12 mouse cellular contexts compared by ENCODE assay signal in genomic region chr17:24210591-24210990, GRCm38 (mm10). TPM values are rescaled to one million over a fixed set of nuclear protein-coding genes. Genes with fewer than 3 reads are reported as not detected.
DNase-seq lines count a peak whose midpoint lies in the region; ATAC-seq and TF ChIP-seq lines count a peak whose summit lies in the region.
"Had no signal": no experiment of that assay in that cellular context is flagged by ENCODE, and none has a peak within 500 bp of the region (broad histone marks: within the 10 kb centered on the region; RNA-seq: fewer than 3 reads in every experiment).

No protein-coding gene starts in this region.

- TF ChIP-seq CTCF in hindbrain, postnatal 0 days (IDR thresholded peaks at IDR 0.05; ENCODE audit: low read depth) = no peak

- no peak overlapping the region for H3K27ac ChIP-seq in kidney, embryonic 15.5 days
- H3K27ac ChIP-seq in embryonic facial prominence, embryonic 12.5 days = peak overlapping the region; percentile 96
- peak overlapping the region; percentile 93; the same call in 1 of the 2 replicates for H3K27ac ChIP-seq in hindbrain, postnatal 0 days
- no peak overlapping the region for H3K27ac ChIP-seq in midbrain, embryonic 15.5 days
- H3K27ac ChIP-seq: macrophage had no signal

- H3K36me3 ChIP-seq in kidney, embryonic 15.5 days = peaks cover 8% of the 10 kb centered on the region
- H3K36me3 ChIP-seq in embryonic facial prominence, embryonic 12.5 days = peaks cover 7% of the 10 kb centered on the region
- peaks cover 5% of the 10 kb centered on the region; the same call in 1 of the 2 replicates for H3K36me3 ChIP-seq in hindbrain, postnatal 0 days (ENCODE audit: insufficient read depth, low read length)
- H3K36me3 ChIP-seq in midbrain, embryonic 15.5 days (replicated peaks) = peaks cover 3% of the 10 kb centered on the region; the same call in 1 of the 2 replicates

- peaks cover 64% of the 10 kb centered on the region for H3K4me1 ChIP-seq in kidney, embryonic 15.5 days
- H3K4me1 ChIP-seq in embryonic facial prominence, embryonic 12.5 days = peaks cover 67% of the 10 kb centered on the region
- H3K4me1 ChIP-seq in hindbrain, postnatal 0 days (ENCODE audit: insufficient read depth, low read length) = peaks cover 59% of the 10 kb centered on the region
- H3K4me1 ChIP-seq in midbrain, embryonic 15.5 days = peaks cover 58% of the 10 kb centered on the region

- no peak for DNase-seq in kidney, postnatal 14 days
- no peak for DNase-seq in hindbrain, postnatal 0 days (ENCODE audit: low spot score)
- no peak for DNase-seq in thymus, postnatal 10 days (ENCODE audit: low spot score in 2 of 2)
- no peak for DNase-seq in kidney, postnatal 36 days
- DNase-seq: adrenal gland, postnatal 36 days; gastrocnemius, postnatal 14 days; layer of hippocampus, postnatal 36 days had no signal

- 92% methylated on average over 3 of the region's 3 CpGs for WGBS in kidney, embryonic 15.5 days
- WGBS in embryonic facial prominence, embryonic 12.5 days = 85% methylated on average over 3 of the region's 3 CpGs
- WGBS in hindbrain, postnatal 0 days = 75% methylated on average over 3 of the region's 3 CpGs
- 75% methylated on average over 3 of the region's 3 CpGs for WGBS in midbrain, embryonic 15.5 days

- no peak for ATAC-seq in kidney, embryonic 15.5 days (replicated peaks; ENCODE audit: low FRiP score)
- no peak for ATAC-seq in embryonic facial prominence, embryonic 12.5 days (ENCODE audit: insufficient number of reproducible peaks, insufficient read depth, low FRiP score, low TSS enrichment)
- ATAC-seq in hindbrain, postnatal 0 days = no peak
- ATAC-seq in midbrain, embryonic 15.5 days (replicated peaks) = no peak
- ATAC-seq in inflammation-experienced regulatory T-cells, adult 6 months = no peak

- H3K9ac ChIP-seq in kidney, embryonic 15.5 days = no peak overlapping the region
- H3K9ac ChIP-seq in embryonic facial prominence, embryonic 12.5 days = no peak overlapping the region
- H3K9ac ChIP-seq in hindbrain, postnatal 0 days (replicated peaks; ENCODE audit: low read length) = no peak overlapping the region
- no peak overlapping the region for H3K9ac ChIP-seq in midbrain, embryonic 15.5 days

- peaks cover 43% of the 10 kb centered on the region for H3K27me3 ChIP-seq in kidney, embryonic 15.5 days
- H3K27me3 ChIP-seq in embryonic facial prominence, embryonic 12.5 days = no peaks in the 10 kb centered on the region
- H3K27me3 ChIP-seq in hindbrain, postnatal 0 days (ENCODE audit: insufficient read depth, low read length) = no peaks in the 10 kb centered on the region
- 0 out of 2 replicates have a peak, but pooled peaks cover 7% of the 10 kb centered on the region for H3K27me3 ChIP-seq in midbrain, embryonic 15.5 days (replicated peaks)

- H3K4me2 ChIP-seq in kidney, embryonic 15.5 days = 0 out of 2 replicates have a peak overlapping the region, but pooled peaks have one; percentile 98
- H3K4me2 ChIP-seq in embryonic facial prominence, embryonic 12.5 days (replicated peaks) = peak overlapping the region; percentile 96
- H3K4me2 ChIP-seq in hindbrain, postnatal 0 days (ENCODE audit: low read depth, low read length) = peak overlapping the region; percentile 94; the same call in 1 of the 2 replicates
- H3K4me2 ChIP-seq in midbrain, embryonic 15.5 days = peak overlapping the region; percentile 99; the same call in 1 of the 2 replicates

- no peaks in the 10 kb centered on the region for H3K9me3 ChIP-seq in kidney, embryonic 15.5 days (replicated peaks)
- no peaks in the 10 kb centered on the region for H3K9me3 ChIP-seq in embryonic facial prominence, embryonic 12.5 days
- H3K9me3 ChIP-seq in hindbrain, postnatal 0 days (ENCODE audit: low read length) = no peaks in the 10 kb centered on the region
- no peaks in the 10 kb centered on the region for H3K9me3 ChIP-seq in midbrain, embryonic 15.5 days

- no peak overlapping the region for H3K4me3 ChIP-seq in kidney, embryonic 15.5 days (replicated peaks)
- 0 out of 2 replicates have a peak overlapping the region, but pooled peaks have one; percentile 50 for H3K4me3 ChIP-seq in embryonic facial prominence, embryonic 12.5 days
- H3K4me3 ChIP-seq in hindbrain, postnatal 0 days (ENCODE audit: low read length) = no peak overlapping the region
- no peak overlapping the region for H3K4me3 ChIP-seq in midbrain, embryonic 15.5 days

RNA-seq across cellular contexts. Expression of gene Ntn3, which starts 1.3 kb away (rescaled TPM):
- polyA plus RNA-seq in kidney, embryonic 15.5 days (2015; fragmentation: Nextera tagmentation; extraction: Ambion mirVana) = 5.1 and 5.6 TPM in 2 replicates
- 20.2 and 20.3 TPM in 2 replicates for polyA plus RNA-seq in embryonic facial prominence, embryonic 12.5 days (2016; fragmentation: Nextera tagmentation; extraction: Ambion mirVana)
- total RNA-seq in hindbrain, postnatal 0 days (2014; rRNA removed) = 26.9 and 32.5 TPM in 2 replicates
- 4.1 and 4.3 TPM in 2 replicates for polyA plus RNA-seq in hindbrain, postnatal 0 days (2015; fragmentation: Nextera tagmentation; extraction: Ambion mirVana)
- polyA plus RNA-seq in midbrain, embryonic 15.5 days (2015; fragmentation: Nextera tagmentation; extraction: Ambion mirVana) = 5.1 and 5.4 TPM in 2 replicates
- not detected for polyA plus RNA-seq in inflammation-experienced regulatory T-cells, adult 6 months (2017; shearing (Covaris generic))
- polyA plus RNA-seq: macrophage had no signal

RNA-seq across cellular contexts. Expression of gene Tbc1d24, which starts 5.2 kb away (rescaled TPM):
- polyA plus RNA-seq in kidney, embryonic 15.5 days (2015; fragmentation: Nextera tagmentation; extraction: Ambion mirVana) = 5.9 and 6.7 TPM in 2 replicates
- polyA plus RNA-seq in embryonic facial prominence, embryonic 12.5 days (2016; fragmentation: Nextera tagmentation; extraction: Ambion mirVana) = 8.7 and 8.9 TPM in 2 replicates
- 145 and 151 TPM in 2 replicates for total RNA-seq in hindbrain, postnatal 0 days (2014; rRNA removed)
- polyA plus RNA-seq in hindbrain, postnatal 0 days (2015; fragmentation: Nextera tagmentation; extraction: Ambion mirVana) = 21.1 and 22.8 TPM in 2 replicates
- polyA plus RNA-seq in midbrain, embryonic 15.5 days (2015; fragmentation: Nextera tagmentation; extraction: Ambion mirVana) = 28.7 and 30.7 TPM in 2 replicates
- polyA plus RNA-seq in inflammation-experienced regulatory T-cells, adult 6 months (2017; shearing (Covaris generic)) = 1 to 10 TPM in 2 of 3 experiments, under 1 TPM in 1; 0.66 to 1.4 (median 1.0) TPM

RNA-seq across cellular contexts. Expression of gene Tedc2, which starts 10.1 kb away (rescaled TPM):
- polyA plus RNA-seq in kidney, embryonic 15.5 days (2015; fragmentation: Nextera tagmentation; extraction: Ambion mirVana) = 13.6 and 14.3 TPM in 2 replicates
- polyA plus RNA-seq in embryonic facial prominence, embryonic 12.5 days (2016; fragmentation: Nextera tagmentation; extraction: Ambion mirVana) = 16.2 and 16.5 TPM in 2 replicates
- total RNA-seq in hindbrain, postnatal 0 days (2014; rRNA removed) = 18.5 and 19.3 TPM in 2 replicates
- 9.8 and 10.2 TPM in 2 replicates for polyA plus RNA-seq in hindbrain, postnatal 0 days (2015; fragmentation: Nextera tagmentation; extraction: Ambion mirVana)
- 12.1 and 12.5 TPM in 2 replicates for polyA plus RNA-seq in midbrain, embryonic 15.5 days (2015; fragmentation: Nextera tagmentation; extraction: Ambion mirVana)
- 1 to 10 TPM; 7.2 to 9.5 (median 9.1) TPM for polyA plus RNA-seq in inflammation-experienced regulatory T-cells, adult 6 months (2017; shearing (Covaris generic))

RNA-seq across cellular contexts. Expression of gene Ccnf, which starts 40.7 kb away (rescaled TPM):
- 67.5 and 71.1 TPM in 2 replicates for polyA plus RNA-seq in kidney, embryonic 15.5 days (2015; fragmentation: Nextera tagmentation; extraction: Ambion mirVana)
- 78.2 and 85.3 TPM in 2 replicates for polyA plus RNA-seq in embryonic facial prominence, embryonic 12.5 days (2016; fragmentation: Nextera tagmentation; extraction: Ambion mirVana)
- 6.8 and 10.2 TPM in 2 replicates for total RNA-seq in hindbrain, postnatal 0 days (2014; rRNA removed)
- 7.1 and 7.6 TPM in 2 replicates for polyA plus RNA-seq in hindbrain, postnatal 0 days (2015; fragmentation: Nextera tagmentation; extraction: Ambion mirVana)
- 13.9 and 15.1 TPM in 2 replicates for polyA plus RNA-seq in midbrain, embryonic 15.5 days (2015; fragmentation: Nextera tagmentation; extraction: Ambion mirVana)
- polyA plus RNA-seq in inflammation-experienced regulatory T-cells, adult 6 months (2017; shearing (Covaris generic)) = 10 to 100 TPM in 1 of 3 experiments, 1 to 10 TPM in 2; 3.4 to 43.6 (median 6.3) TPM

RNA-seq across cellular contexts. Expression of gene Atp6v0c, which starts 41.1 kb away (rescaled TPM):
- 546 and 562 TPM in 2 replicates for polyA plus RNA-seq in kidney, embryonic 15.5 days (2015; fragmentation: Nextera tagmentation; extraction: Ambion mirVana)
- polyA plus RNA-seq in embryonic facial prominence, embryonic 12.5 days (2016; fragmentation: Nextera tagmentation; extraction: Ambion mirVana) = 445 and 455 TPM in 2 replicates
- 780 and 854 TPM in 2 replicates for total RNA-seq in hindbrain, postnatal 0 days (2014; rRNA removed)
- 2,172 and 2,275 TPM in 2 replicates for polyA plus RNA-seq in hindbrain, postnatal 0 days (2015; fragmentation: Nextera tagmentation; extraction: Ambion mirVana)
- 1,357 and 1,392 TPM in 2 replicates for polyA plus RNA-seq in midbrain, embryonic 15.5 days (2015; fragmentation: Nextera tagmentation; extraction: Ambion mirVana)
- polyA plus RNA-seq in inflammation-experienced regulatory T-cells, adult 6 months (2017; shearing (Covaris generic)) = 100 to 1,000 TPM; 164 to 208 (median 177) TPM

Comparison
In these comparisons a context has a peak if more than half of its experiments do, and no peak if none do; other contexts are left out.
1. H3K27ac ChIP-seq: peak in embryonic facial prominence, embryonic 12.5 days (single experiment) and hindbrain, postnatal 0 days (single experiment); none in kidney, embryonic 15.5 days (single experiment) and midbrain, embryonic 15.5 days (single experiment).
2. Peak in every context shown above with its lines, with median percentiles within 50 percentile points of each other: H3K4me2 ChIP-seq.